Mouse (Mus musculus) limb, embryonic 14.5 days (tissue): ENCODE data around the gene Rbm44. TPM values are rescaled to one million over a fixed set of nuclear protein-coding genes. Genes with fewer than 3 reads are reported as not detected.

Experiments
- ATAC-seq: fragments of 200-750 bp; cut with Nextera tagmentation; 2 replicates; pipeline ENCODE4 v1.8.0; 2017; ENCODE audit warnings: low read depth, moderate number of reproducible peaks, moderate TSS enrichment; ENCODE audit not compliant: low FRiP score
- DNase-seq: peaks from one replicate; pipeline ENCODE4 v3.0.0-alpha.2; 2015; ENCODE audit warnings: low spot score
- H3K27ac ChIP-seq: fragments of 300-500 bp; sonication (generic); replicated peaks from 2 replicates; pipeline ENCODE4 v1.5.1; 2014; ENCODE audit warnings: low read depth, mild to moderate bottlenecking, low read length, moderate library complexity, mixed read lengths
- H3K27me3 ChIP-seq: fragments of 300-500 bp; sonication (generic); 2 replicates; pipeline ENCODE4 v1.6.1; 2014; ENCODE audit warnings: low read length, mixed read lengths; ENCODE audit not compliant: control insufficient read depth, insufficient read depth
- H3K36me3 ChIP-seq: fragments of 300-500 bp; sonication (generic); 2 replicates; pipeline ENCODE4 v1.6.1; 2014; ENCODE audit warnings: mild to moderate bottlenecking, low read length, moderate library complexity, mixed read lengths; ENCODE audit not compliant: control insufficient read depth, insufficient read depth
- H3K4me1 ChIP-seq: fragments of 300-500 bp; sonication (generic); 2 replicates; pipeline ENCODE4 v1.6.1; 2014; ENCODE audit warnings: antibody characterized with exemption, low read length, mixed read lengths; ENCODE audit not compliant: control insufficient read depth, insufficient read depth
- H3K4me2 ChIP-seq: fragments of 300-500 bp; sonication (generic); replicated peaks from 2 replicates; pipeline ENCODE4 v1.6.1; 2014; ENCODE audit warnings: low read depth, mild to moderate bottlenecking, low read length, moderate library complexity; ENCODE audit not compliant: severe bottlenecking
- H3K4me3 ChIP-seq: fragments of 300-500 bp; sonication (generic); replicated peaks from 2 replicates; pipeline ENCODE4 v1.5.1; 2014; ENCODE audit warnings: low read length
- H3K9ac ChIP-seq: fragments of 300-500 bp; sonication (generic); 2 replicates; pipeline ENCODE4 v1.6.1; 2014; ENCODE audit warnings: mild to moderate bottlenecking, low read depth, low read length, moderate library complexity; ENCODE audit not compliant: severe bottlenecking
- H3K9me3 ChIP-seq: fragments of 300-500 bp; sonication (generic); 2 replicates; pipeline ENCODE4 v1.6.1; 2016; ENCODE audit warnings: low read length; ENCODE audit not compliant: control insufficient read depth
- POLR2A ChIP-seq: fragments of 200-500 bp; IDR thresholded peaks from 2 replicates; pipeline ENCODE4 v1.8.0; 2012; ENCODE audit warnings: inconsistent platforms, mild to moderate bottlenecking, moderate library complexity, borderline replicate concordance; ENCODE audit not compliant: insufficient read depth, insufficient read length; ENCODE audit errors: extremely low read depth
- WGBS: fragments of 180-500 bp; shearing (Covaris S2); extraction: QIAGEN DNeasy Blood & Tissue Kit; methylation state at CpG from one replicate; pipeline ENCODE4 v1.1.7; 2014; 5-methylcytosine and 5-hydroxymethylcytosine counted together
- polyA plus RNA-seq, 2 experiments: library from polyadenylated mRNA; depleted of rRNA in 1 of 2; stranded (reverse) in 1 of 2; unstranded in 1 of 2; fragments of >200 nt; fragmentation: Nextera tagmentation in 1 of 2; extraction: Ambion mirVana in 1 of 2; gene quantifications; 2 replicates each; pipeline versions ENCODE4 v1.2.1 to v1.2.3; 2012 to 2014

Rbm44 gene
- polyA plus RNA-seq, 2 experiments, result 0.60 to 0.78 TPM

- Histone ChIP-seq H3K9ac (no peak overlapping the region), H3K27ac (no peak overlapping the region), H3K4me2 (no peak overlapping the region), H3K27me3 (peaks cover 16% of the 10 kb centered on the region; the same call in 1 of the 2 replicates), H3K36me3 (no peaks in the 10 kb centered on the region), H3K9me3 (peaks cover 5% of the 10 kb centered on the region; the same call in 1 of the 2 replicates), H3K4me3 (no peak overlapping the region), H3K4me1 (peaks cover 9% of the 10 kb centered on the region)
- WGBS, result 79% methylated on average over 10 of the region's 10 CpGs
- no peak for ATAC-seq
- no peak for DNase-seq
- no peak for TF ChIP-seq POLR2A
Measured at GRCm38 (mm10) chr1:91183305-91183704, 38.4 kb downstream of the Rbm44 start.

GRCm38 (mm10) chr1:91186677-91187076 lies 41.8 kb downstream of the Rbm44 start:
- 85% methylated on average over 6 of the region's 6 CpGs for WGBS
- no peak for DNase-seq
- no peak overlapping the region for H3K4me3 ChIP-seq

GRCm38 (mm10) chr1:91187315-91187714 lies 42.4 kb downstream of the Rbm44 start:
- WGBS, result 94% methylated on average over 5 of the region's 5 CpGs
- no peak overlapping the region for H3K4me2 ChIP-seq
- ATAC-seq, result no peak

More at GRCm38 (mm10) chr1:91186677-91187076, 41.8 kb downstream of the Rbm44 start:
- peaks cover 5% of the 10 kb centered on the region; the same call in 1 of the 2 replicates for H3K9me3 ChIP-seq
- no peak overlapping the region for H3K27ac ChIP-seq
- H3K4me2 ChIP-seq, result no peak overlapping the region
- no peaks in the 10 kb centered on the region for H3K36me3 ChIP-seq
- no peaks in the 10 kb centered on the region for H3K27me3 ChIP-seq
- ATAC-seq, result no peak
- H3K9ac ChIP-seq, result no peak overlapping the region
- TF ChIP-seq POLR2A, result no peak
- no peaks in the 10 kb centered on the region; the same call in 1 of the 2 replicates for H3K4me1 ChIP-seq

GRCm38 (mm10) chr1:91187786-91188640 lies 43.1 kb downstream of the Rbm44 start:
- H3K9me3 ChIP-seq, result peaks cover 5% of the 10 kb centered on the region; the same call in 1 of the 2 replicates
- no peak for TF ChIP-seq POLR2A
- H3K9ac ChIP-seq, result no peak overlapping the region
- no peak overlapping the region for H3K4me3 ChIP-seq
- no peaks in the 10 kb centered on the region for H3K4me1 ChIP-seq
- H3K4me2 ChIP-seq, result no peak overlapping the region
- H3K27ac ChIP-seq, result no peak overlapping the region
- WGBS, result 85% methylated on average over 7 of the region's 7 CpGs
- ATAC-seq (no peak), DNase-seq (no peak)
- H3K27me3 ChIP-seq, result no peaks in the 10 kb centered on the region
- H3K36me3 ChIP-seq, result no peaks in the 10 kb centered on the region

More at GRCm38 (mm10) chr1:91187315-91187714, 42.4 kb downstream of the Rbm44 start:
- no peak for DNase-seq
- Histone ChIP-seq H3K27ac (no peak overlapping the region), H3K9ac (no peak overlapping the region), H3K36me3 (no peaks in the 10 kb centered on the region), H3K27me3 (no peaks in the 10 kb centered on the region), H3K4me1 (no peaks in the 10 kb centered on the region), H3K4me3 (no peak overlapping the region), H3K9me3 (peaks cover 5% of the 10 kb centered on the region; the same call in 1 of the 2 replicates)
- TF ChIP-seq POLR2A, result no peak

- Histone ChIP-seq H3K4me2 (no peak overlapping the region), H3K27ac (no peak overlapping the region), H3K36me3 (no peaks in the 10 kb centered on the region), H3K9me3 (peaks cover 5% of the 10 kb centered on the region; the same call in 1 of the 2 replicates), H3K9ac (no peak overlapping the region), H3K4me1 (no peaks in the 10 kb centered on the region), H3K4me3 (no peak overlapping the region), H3K27me3 (no peaks in the 10 kb centered on the region)
- no peak for TF ChIP-seq POLR2A
- WGBS, result 86% methylated on average over 10 of the region's 10 CpGs
- DNase-seq, result no peak
- no peak for ATAC-seq
Measured at GRCm38 (mm10) chr1:91188851-91189460, 44.1 kb downstream of the Rbm44 start.
